Mouse (Mus musculus): ENCODE measurements around the gene Sh3bgr. TPM values are rescaled to one million over a fixed set of nuclear protein-coding genes. Genes with fewer than 3 reads are reported as not detected.

Sh3bgr gene
- polyA plus RNA-seq, 1 experiment: 6.3 TPM

DNA sequence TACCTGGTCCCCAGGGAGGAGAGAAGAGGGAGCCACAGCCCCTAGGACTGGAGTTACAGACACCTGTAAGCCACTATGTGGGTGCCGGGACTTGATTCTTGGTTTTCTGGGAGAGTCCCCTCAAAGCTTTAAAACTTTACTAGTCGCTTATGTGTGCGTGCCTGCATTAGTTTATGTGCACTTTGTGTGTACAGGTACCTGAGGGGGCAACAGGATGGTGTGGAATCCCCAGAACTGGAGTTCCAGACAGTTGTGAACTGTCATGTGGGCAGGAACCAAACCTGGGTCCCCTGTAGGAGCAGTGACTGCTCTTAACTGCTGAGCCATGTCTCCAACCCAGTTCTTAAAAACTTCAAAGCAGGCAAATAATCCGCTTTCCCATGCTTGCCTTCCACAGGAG is 31.0 kb downstream of the Sh3bgr start:
- no peak overlapping the region for H3K27ac ChIP-seq (ENCODE audit: insufficient read depth, low read length)
- no peaks in the 10 kb centered on the region for H3K4me1 ChIP-seq (ENCODE audit: control insufficient read depth, insufficient read depth, low read length)
- no peak for TF ChIP-seq POLR2A (IDR thresholded peaks at IDR 0.05; ENCODE audit: low read depth, low read length)
- TF ChIP-seq CTCF (IDR thresholded peaks at IDR 0.05; ENCODE audit: borderline replicate concordance, insufficient read depth, low read length): no peak
- H3K4me3 ChIP-seq (ENCODE audit: insufficient read depth, low read length): no peak overlapping the region

DNA sequence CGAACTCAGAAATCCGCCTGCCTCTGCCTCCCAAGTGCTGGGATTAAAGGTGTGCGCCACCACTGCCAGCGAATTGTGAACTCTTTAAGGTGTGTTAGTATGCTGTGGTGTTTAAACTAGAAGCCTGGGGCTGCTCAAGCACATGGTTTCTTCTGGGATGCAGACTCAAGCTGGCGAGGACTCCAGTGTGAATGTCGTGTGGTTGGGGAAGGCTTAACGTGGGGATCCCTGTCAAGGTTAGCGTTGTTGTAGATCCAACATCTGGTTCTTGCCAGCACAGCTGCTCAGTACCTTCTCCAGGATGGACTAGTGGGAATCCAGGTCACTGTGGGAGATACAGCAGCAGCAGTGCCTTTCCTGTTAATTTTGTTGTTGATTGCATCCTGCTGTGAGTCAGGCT is 31.7 kb downstream of the Sh3bgr start:
- Histone ChIP-seq H3K4me1 (ENCODE audit: control insufficient read depth, insufficient read depth, low read length) (no peaks in the 10 kb centered on the region), H3K27ac (ENCODE audit: insufficient read depth, low read length) (no peak overlapping the region), H3K4me3 (ENCODE audit: insufficient read depth, low read length) (no peak overlapping the region)
- TF ChIP-seq POLR2A (IDR thresholded peaks at IDR 0.05; ENCODE audit: low read depth, low read length): no peak

DNA sequence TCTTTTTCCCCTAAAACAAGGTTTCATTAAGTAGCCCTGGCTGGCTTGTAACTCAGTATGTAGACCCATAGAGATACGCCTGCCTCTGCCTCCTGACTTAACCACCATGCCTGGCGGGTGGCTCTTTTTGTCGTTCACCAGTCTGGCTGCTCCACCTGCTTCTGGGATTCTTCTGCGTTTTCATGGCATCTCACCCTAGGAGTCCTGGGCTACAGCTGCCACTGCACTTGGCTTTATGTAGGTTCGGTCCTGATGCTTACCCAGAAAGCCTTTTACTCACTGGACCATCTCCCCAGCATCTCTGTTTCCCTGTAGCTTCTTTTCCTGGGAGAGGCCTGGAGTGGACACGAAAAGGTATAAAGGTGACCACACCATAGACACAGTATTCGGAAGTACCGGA is 33.7 kb downstream of the Sh3bgr start:
- TF ChIP-seq CTCF (IDR thresholded peaks at IDR 0.05; ENCODE audit: borderline replicate concordance, insufficient read depth, low read length) (no peak), POLR2A (IDR thresholded peaks at IDR 0.05; ENCODE audit: low read depth, low read length) (no peak)
- H3K4me3 ChIP-seq (ENCODE audit: insufficient read depth, low read length): no peak overlapping the region
- no peaks in the 10 kb centered on the region for H3K4me1 ChIP-seq (ENCODE audit: control insufficient read depth, insufficient read depth, low read length)
- no peak overlapping the region for H3K27ac ChIP-seq (ENCODE audit: insufficient read depth, low read length)

DNA sequence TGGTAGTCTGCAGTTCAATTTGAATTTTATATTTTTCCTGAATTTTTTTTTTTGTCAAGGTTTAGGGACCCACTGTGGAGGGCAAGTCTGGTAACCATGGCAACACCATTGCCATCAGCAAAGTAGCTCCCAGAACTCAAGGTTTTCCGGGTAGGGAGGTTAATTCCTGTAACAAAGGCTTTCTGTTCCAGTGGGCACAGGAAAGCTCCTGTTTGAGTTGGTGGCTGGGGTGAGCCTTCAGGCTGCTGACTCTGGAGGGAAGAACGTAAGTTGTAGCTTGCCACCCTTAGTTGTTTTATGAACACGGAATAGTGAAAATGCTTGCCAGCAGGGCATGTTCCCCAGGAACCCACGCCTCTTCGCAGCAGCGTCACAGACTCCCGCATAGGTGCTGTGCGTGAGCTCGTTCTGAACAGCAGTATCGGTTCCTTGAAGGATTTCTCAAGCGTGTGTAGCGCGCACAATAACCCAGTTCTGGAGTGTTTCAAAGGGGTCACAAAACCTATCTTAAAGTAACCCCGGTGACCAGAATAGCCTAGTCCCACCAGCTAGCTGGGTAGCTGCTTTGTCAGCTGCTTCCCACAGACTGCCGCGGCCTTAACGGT is 35.2 kb downstream of the Sh3bgr start, which contains the start of gene B3galt5:
Gene B3galt5 (plus strand): TSS at position 436 of the 605 bp plus-strand sequence.
- no peak within 1 kb of the TSS for H3K4me3 ChIP-seq (ENCODE audit: insufficient read depth, low read length)
- no peaks in the 10 kb centered on the region for H3K4me1 ChIP-seq (ENCODE audit: control insufficient read depth, insufficient read depth, low read length)
- H3K27ac ChIP-seq (ENCODE audit: insufficient read depth, low read length): no peak within 1 kb of the TSS
- TF ChIP-seq POLR2A (IDR thresholded peaks at IDR 0.05; ENCODE audit: low read depth, low read length) (no peak), CTCF (IDR thresholded peaks at IDR 0.05; ENCODE audit: borderline replicate concordance, insufficient read depth, low read length) (no peak)

DNA sequence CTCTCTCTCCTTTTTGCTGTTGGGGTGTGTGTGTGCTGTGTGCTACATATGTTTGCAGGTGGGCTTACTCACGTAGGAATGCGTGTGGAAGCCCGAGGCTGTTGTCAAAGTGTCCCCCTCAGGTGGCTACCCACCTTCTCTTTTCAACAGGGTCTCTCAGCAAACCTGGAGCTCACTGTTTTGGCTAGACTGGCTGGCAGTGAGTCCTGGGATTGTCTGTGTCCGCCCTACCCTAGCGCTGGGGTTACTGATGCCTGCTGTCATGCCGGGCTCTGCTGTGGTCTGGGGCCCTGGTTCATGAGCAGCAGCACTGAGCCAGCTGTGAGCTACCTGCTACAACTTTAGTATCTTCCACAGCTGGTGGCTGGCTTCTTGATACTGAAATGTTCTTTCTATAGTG is 44.2 kb downstream of the Sh3bgr start:
- no peaks in the 10 kb centered on the region for H3K4me1 ChIP-seq (ENCODE audit: control insufficient read depth, insufficient read depth, low read length)
- no peak overlapping the region for H3K27ac ChIP-seq (ENCODE audit: insufficient read depth, low read length)
- TF ChIP-seq POLR2A (IDR thresholded peaks at IDR 0.05; ENCODE audit: low read depth, low read length) (no peak), CTCF (IDR thresholded peaks at IDR 0.05; ENCODE audit: borderline replicate concordance, insufficient read depth, low read length) (no peak)
- H3K4me3 ChIP-seq (ENCODE audit: insufficient read depth, low read length): no peak overlapping the region

DNA sequence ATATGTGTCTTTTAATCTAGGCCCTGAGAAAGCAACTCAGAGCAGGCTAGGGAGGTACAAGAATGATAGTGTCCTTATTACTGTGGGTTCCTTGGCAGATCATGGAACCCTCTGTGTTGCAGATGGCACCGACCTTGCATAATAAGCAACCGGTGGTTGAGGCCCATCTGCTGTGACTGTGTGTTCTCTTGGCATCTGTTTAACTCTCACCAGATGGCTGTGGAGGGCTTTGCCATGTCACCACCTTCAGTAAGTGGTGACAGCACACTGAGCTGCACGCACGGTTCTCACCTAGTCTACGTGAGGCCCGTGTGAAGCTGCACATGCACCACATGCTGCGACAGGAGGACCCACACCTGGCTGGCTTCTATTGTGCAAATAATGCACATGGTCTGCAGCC is 49.4 kb downstream of the Sh3bgr start:
- no peak overlapping the region for H3K27ac ChIP-seq (ENCODE audit: insufficient read depth, low read length)
- no peak overlapping the region for H3K4me3 ChIP-seq (ENCODE audit: insufficient read depth, low read length)
- TF ChIP-seq POLR2A (IDR thresholded peaks at IDR 0.05; ENCODE audit: low read depth, low read length): no peak
- no peak for TF ChIP-seq CTCF (IDR thresholded peaks at IDR 0.05; ENCODE audit: borderline replicate concordance, insufficient read depth, low read length)
- no peaks in the 10 kb centered on the region for H3K4me1 ChIP-seq (ENCODE audit: control insufficient read depth, insufficient read depth, low read length)

DNA sequence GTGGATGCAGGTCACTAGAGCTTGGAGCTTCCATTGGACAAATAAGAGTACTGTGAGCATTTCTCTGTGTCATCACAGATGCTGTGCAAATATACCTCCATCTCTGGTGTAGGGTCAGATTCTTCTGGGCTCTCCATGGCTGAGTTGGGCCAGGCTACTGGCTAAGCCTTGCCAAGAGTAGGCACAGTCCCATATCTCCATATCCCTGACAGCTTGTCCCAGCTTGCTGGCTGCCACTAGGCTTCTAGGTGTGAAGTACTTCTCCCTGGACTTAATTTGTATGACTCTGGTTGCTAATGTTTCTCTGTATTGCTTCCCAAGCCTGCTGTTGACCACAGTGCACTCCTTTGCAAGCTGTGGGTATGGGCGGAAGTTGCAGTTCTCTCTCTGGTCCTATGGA is 51.9 kb downstream of the Sh3bgr start:
- TF ChIP-seq POLR2A (IDR thresholded peaks at IDR 0.05; ENCODE audit: low read depth, low read length): no peak
- TF ChIP-seq CTCF (IDR thresholded peaks at IDR 0.05; ENCODE audit: borderline replicate concordance, insufficient read depth, low read length): no peak
- H3K4me1 ChIP-seq (ENCODE audit: control insufficient read depth, insufficient read depth, low read length): no peaks in the 10 kb centered on the region
- no peak overlapping the region for H3K4me3 ChIP-seq (ENCODE audit: insufficient read depth, low read length)
- no peak overlapping the region for H3K27ac ChIP-seq (ENCODE audit: insufficient read depth, low read length)

DNA sequence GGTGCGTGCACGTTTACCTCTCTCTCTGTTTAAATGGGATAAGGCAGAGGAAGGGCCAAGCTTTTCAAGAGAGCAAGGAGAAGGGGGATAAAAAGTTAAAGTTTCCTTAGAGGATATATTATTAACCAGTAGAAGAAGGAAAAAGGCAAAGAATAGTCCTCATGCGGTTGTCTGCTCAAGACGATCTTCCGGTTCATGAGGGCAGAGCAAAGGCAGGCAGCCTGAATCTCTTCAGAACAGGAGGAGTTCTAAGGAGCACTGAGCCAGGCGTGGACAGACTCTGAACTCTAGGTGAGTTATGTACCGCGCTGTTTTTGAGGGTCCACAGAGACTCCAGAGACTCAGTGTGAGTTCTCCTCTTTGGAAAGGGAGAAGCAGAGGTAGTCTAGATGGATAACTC is 58.2 kb downstream of the Sh3bgr start:
- Histone ChIP-seq H3K27ac (ENCODE audit: insufficient read depth, low read length) (no peak overlapping the region), H3K4me1 (ENCODE audit: control insufficient read depth, insufficient read depth, low read length) (no peaks in the 10 kb centered on the region), H3K4me3 (ENCODE audit: insufficient read depth, low read length) (no peak overlapping the region)
- TF ChIP-seq CTCF (IDR thresholded peaks at IDR 0.05; ENCODE audit: borderline replicate concordance, insufficient read depth, low read length) (no peak), POLR2A (IDR thresholded peaks at IDR 0.05; ENCODE audit: low read depth, low read length) (no peak)

DNA sequence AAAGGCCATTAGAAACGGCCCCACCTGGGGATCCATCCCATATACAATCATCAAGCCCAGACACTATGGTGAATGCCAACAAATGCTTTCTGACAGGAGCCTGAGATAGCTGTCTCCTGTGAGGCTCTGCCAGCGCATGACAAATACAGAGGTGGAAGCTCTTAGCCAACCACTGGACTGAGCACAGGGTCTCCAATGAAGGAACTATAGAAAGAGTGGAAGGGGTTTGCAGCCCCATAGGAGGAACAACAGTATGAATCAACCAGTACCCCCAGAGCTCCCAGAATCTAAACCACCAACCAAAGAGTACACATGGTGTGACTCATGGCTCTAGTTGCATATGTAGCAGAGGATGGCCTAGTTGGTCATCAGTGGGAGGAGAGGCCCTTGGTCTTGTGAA is 71.5 kb downstream of the Sh3bgr start:
- Histone ChIP-seq H3K27ac (ENCODE audit: insufficient read depth, low read length) (no peak overlapping the region), H3K4me1 (ENCODE audit: control insufficient read depth, insufficient read depth, low read length) (no peaks in the 10 kb centered on the region), H3K4me3 (ENCODE audit: insufficient read depth, low read length) (no peak overlapping the region)
- TF ChIP-seq CTCF (IDR thresholded peaks at IDR 0.05; ENCODE audit: borderline replicate concordance, insufficient read depth, low read length) (no peak), POLR2A (IDR thresholded peaks at IDR 0.05; ENCODE audit: low read depth, low read length) (no peak)

DNA sequence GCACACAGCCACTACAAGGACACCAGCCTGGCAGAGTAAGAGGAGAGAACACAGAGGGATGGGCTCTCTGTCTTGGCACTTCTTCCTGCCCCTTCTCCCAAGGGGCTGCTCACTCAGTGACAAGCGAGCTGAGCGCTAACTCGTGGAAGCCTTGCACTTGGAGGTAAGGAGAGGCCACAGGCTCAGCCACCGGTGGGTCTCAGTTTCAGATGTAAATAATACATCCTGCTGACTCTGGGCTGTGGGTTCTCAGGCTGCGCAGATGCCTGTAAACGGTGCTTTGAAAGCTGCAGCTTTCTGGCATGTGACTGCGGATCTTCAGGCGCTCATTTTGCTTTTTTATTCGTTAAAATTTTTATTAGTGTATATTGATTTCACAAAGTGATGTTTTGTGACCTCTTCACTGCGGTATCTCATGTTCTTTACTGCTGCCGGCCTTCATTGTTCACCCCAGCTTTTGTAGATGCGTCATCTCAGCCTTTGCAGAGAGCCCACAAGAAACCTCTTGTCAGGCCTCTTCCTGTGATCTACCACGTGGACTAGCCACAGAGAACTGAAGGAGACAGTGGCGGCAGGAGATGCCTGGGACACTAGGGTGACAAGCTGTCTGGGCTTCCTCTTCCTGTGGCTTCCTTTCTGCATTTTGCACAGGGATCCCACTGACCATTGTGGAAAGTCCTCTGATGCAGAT is 72.8 kb downstream of the Sh3bgr start:
- no peak overlapping the region for H3K4me3 ChIP-seq (ENCODE audit: insufficient read depth, low read length)

More for the DNA sequence above, 72.8 kb downstream of the Sh3bgr start:
- Histone ChIP-seq H3K27ac (ENCODE audit: insufficient read depth, low read length) (no peak overlapping the region), H3K4me1 (ENCODE audit: control insufficient read depth, insufficient read depth, low read length) (no peaks in the 10 kb centered on the region)
- TF ChIP-seq POLR2A (IDR thresholded peaks at IDR 0.05; ENCODE audit: low read depth, low read length) (no peak), CTCF (IDR thresholded peaks at IDR 0.05; ENCODE audit: borderline replicate concordance, insufficient read depth, low read length) (no peak)
